Mouse (Mus musculus) lung, embryonic 14.5 days (tissue): ENCODE results near the gene Slc4a2. TPM values are rescaled to one million over a fixed set of nuclear protein-coding genes. Genes with fewer than 3 reads are reported as not detected.

Source experiments
- ATAC-seq: fragments of 200-750 bp; cut with Nextera tagmentation; 2 replicates; pipeline ENCODE4 v1.8.0; 2017; ENCODE audit warnings: mild to moderate bottlenecking, moderate TSS enrichment, moderate library complexity; ENCODE audit not compliant: insufficient read depth
- DNase-seq: peaks from one replicate; pipeline ENCODE4 v3.0.0-alpha.2; 2015
- H3K27ac ChIP-seq: fragments of 300-500 bp; sonication (generic); 2 replicates; pipeline ENCODE4 v1.5.1; 2014; ENCODE audit warnings: low read depth, mild to moderate bottlenecking, moderate library complexity
- H3K27me3 ChIP-seq: fragments of 300-500 bp; sonication (generic); 2 replicates; pipeline ENCODE4 v1.6.1; 2014; ENCODE audit warnings: low read length, control low read depth; ENCODE audit not compliant: insufficient read depth
- H3K36me3 ChIP-seq: fragments of 300-500 bp; sonication (generic); 2 replicates; pipeline ENCODE4 v1.6.1; 2014; ENCODE audit warnings: control low read depth; ENCODE audit not compliant: insufficient read depth
- H3K4me1 ChIP-seq: fragments of 300-500 bp; sonication (generic); 2 replicates; pipeline ENCODE4 v1.6.1; 2014; ENCODE audit warnings: antibody characterized with exemption, control low read depth; ENCODE audit not compliant: insufficient read depth
- H3K4me2 ChIP-seq: fragments of 300-500 bp; sonication (generic); 2 replicates; pipeline ENCODE4 v1.6.1; 2014; ENCODE audit warnings: mild to moderate bottlenecking
- H3K4me3 ChIP-seq: fragments of 300-500 bp; sonication (generic); 2 replicates; pipeline ENCODE4 v1.5.1; 2014; ENCODE audit warnings: low read depth, low read length
- H3K9ac ChIP-seq: fragments of 300-500 bp; sonication (generic); 2 replicates; pipeline ENCODE4 v1.6.1; 2014
- H3K9me3 ChIP-seq: fragments of 300-500 bp; sonication (generic); 2 replicates; pipeline ENCODE4 v1.6.1; 2016; ENCODE audit warnings: low read depth, low read length, control low read depth
- CTCF ChIP-seq: IDR thresholded peaks from 2 replicates; pipeline ENCODE4 v1.5.1; 2016; ENCODE audit warnings: antibody characterized with exemption, low read depth
- WGBS: fragments of 180-500 bp; shearing (Covaris S2); extraction: QIAGEN DNeasy Blood & Tissue Kit; methylation state at CpG from one replicate; pipeline ENCODE4 v1.1.7; 2014; 5-methylcytosine and 5-hydroxymethylcytosine counted together
- polyA plus RNA-seq: library from polyadenylated mRNA; unstranded; fragments of >200 nt; fragmentation: Nextera tagmentation; extraction: Ambion mirVana; gene quantifications from 2 replicates; pipeline ENCODE4 v1.2.1, GENCODE M21; 2014

The Slc4a2 gene
- polyA plus RNA-seq, 1 experiment from 2014 or later: 35.5 TPM

DNA sequence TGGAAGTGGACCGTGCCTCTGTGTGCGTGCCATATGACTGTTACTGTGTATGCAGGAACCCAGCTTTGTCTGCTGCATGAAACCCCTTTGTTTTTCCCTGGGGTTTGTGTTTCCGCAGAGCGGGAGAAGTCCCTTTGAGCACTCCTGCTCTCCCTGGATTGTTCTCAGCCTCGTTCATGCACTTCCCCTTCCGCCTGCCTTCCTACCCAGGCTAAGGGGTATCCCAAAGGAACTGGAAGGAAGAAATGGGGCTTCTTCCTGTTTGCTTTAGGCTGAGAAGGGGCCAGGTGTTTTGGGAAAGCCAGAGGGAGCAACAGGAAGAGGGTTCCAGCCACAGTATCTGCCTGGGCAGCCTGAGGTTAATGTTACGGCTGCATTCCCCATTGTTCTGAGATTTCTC lies 32.0 kb downstream of the Slc4a2 start:
- TF ChIP-seq CTCF: no peak
- Histone ChIP-seq H3K9me3 (no peaks in the 10 kb centered on the region), H3K4me2 (peak overlapping the region; percentile 96), H3K9ac (no peak overlapping the region), H3K27ac (peak overlapping the region; percentile 63; the same call in 1 of the 2 replicates), H3K27me3 (no peaks in the 10 kb centered on the region), H3K4me1 (peaks cover 25% of the 10 kb centered on the region), H3K36me3 (peaks cover 7% of the 10 kb centered on the region; the same call in 1 of the 2 replicates), H3K4me3 (no peak overlapping the region)
- ATAC-seq (no peak), DNase-seq (peak; percentile 32)
- WGBS: 72% methylated on average over 7 of the region's 7 CpGs

DNA sequence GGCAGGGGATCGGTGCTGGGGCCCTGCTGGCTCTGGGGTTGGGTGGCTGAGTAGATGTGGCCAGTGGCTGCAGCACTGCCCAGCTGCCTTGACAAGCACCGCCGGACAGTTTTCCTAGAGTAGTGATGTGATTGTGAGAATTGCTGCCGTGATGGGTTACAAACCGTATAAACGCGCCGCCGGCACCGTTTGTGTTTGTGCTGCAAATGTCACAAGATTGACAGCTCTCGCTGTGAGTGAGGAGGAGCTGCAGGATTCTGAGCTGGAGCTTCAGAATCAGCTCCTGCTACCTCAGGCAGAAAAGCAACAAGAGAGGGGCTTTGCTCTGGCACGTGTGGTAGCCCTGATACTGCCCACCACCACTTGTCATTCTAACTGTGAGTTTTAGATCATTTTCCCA lies 43.1 kb downstream of the Slc4a2 start:
- H3K9me3 ChIP-seq: no peaks in the 10 kb centered on the region
- no peaks in the 10 kb centered on the region for H3K27me3 ChIP-seq
- H3K36me3 ChIP-seq: peaks cover 6% of the 10 kb centered on the region; the same call in 1 of the 2 replicates
- no peak overlapping the region for H3K9ac ChIP-seq
- ATAC-seq (no peak), DNase-seq (no peak)
- 40% methylated on average over 12 of the region's 12 CpGs for WGBS
- no peak overlapping the region for H3K27ac ChIP-seq
- H3K4me3 ChIP-seq: no peak overlapping the region
- no peak overlapping the region for H3K4me2 ChIP-seq
- no peaks in the 10 kb centered on the region for H3K4me1 ChIP-seq
- TF ChIP-seq CTCF: no peak

DNA sequence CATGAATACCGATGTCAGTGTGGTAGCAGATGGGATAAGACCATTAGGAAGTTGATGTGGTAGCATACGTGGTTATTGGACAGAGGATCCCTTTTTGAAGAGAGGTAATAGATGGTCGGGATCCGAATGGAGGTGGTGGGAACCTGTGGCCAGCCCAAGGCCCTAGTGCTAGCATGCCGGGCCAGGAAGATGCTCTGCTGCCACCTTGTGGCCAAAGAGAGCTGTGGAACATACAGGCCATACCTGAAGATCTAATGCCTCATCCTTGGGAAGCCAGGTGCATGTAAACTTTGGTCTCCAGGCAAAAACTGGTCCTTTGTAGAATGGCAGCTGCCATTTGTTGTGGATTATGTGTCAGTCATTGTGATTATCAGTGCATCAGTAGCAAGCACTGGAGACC lies 47.0 kb downstream of the Slc4a2 start:
- peaks cover 14% of the 10 kb centered on the region; the same call in 1 of the 2 replicates for H3K27me3 ChIP-seq
- no peak; the same call in 1 of the 2 replicates for ATAC-seq
- no peak overlapping the region for H3K27ac ChIP-seq
- H3K9me3 ChIP-seq: no peaks in the 10 kb centered on the region
- no peak overlapping the region for H3K9ac ChIP-seq
- no peaks in the 10 kb centered on the region for H3K4me1 ChIP-seq
- no peak overlapping the region for H3K4me2 ChIP-seq
- peaks cover 6% of the 10 kb centered on the region; the same call in 1 of the 2 replicates for H3K36me3 ChIP-seq
- peak; percentile 91 for DNase-seq
- peak; percentile 95 for TF ChIP-seq CTCF
- 13% methylated on average over 5 of the region's 5 CpGs for WGBS
- H3K4me3 ChIP-seq: no peak overlapping the region

DNA sequence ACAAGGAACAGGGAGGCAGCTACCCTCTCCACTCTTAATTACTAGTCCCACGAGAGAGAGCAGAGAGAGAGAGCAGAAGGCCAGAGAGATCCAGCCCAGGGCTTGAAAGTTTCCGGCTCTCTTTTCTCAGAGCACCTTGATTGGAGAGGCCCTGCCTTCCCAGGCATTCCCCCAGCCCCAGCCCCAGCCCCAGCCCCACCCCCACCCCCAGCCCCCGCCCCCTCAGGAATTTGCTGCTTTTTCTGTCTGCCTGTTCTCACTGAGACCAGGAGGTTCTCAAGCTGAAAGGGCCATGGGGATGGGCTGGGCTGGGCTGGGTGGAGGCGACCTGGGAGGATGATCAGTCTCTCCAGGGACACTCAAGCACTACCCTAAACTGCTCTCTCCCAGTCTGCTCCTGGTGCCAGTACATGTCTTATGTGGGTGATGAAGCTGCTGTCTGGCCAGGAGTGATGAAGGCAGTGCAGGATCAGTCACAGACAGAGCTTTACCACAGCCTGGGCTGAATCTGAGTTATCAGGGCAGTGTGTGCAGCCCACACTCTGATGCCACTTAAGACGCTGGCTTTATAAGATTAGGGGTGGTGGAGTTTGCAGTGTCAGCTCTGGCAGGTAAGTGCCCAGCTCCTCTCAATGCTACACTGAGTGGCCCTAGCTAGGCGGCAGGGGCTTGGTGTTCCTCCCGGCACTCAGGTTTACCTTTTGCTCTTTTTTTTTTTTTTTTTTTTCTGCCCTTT lies 49.4 kb downstream of the Slc4a2 start:
- 32% methylated on average over 7 of the region's 7 CpGs for WGBS
- Histone ChIP-seq H3K4me3 (peak overlapping the region; percentile 6; the same call in 1 of the 2 replicates), H3K9ac (no peak overlapping the region), H3K36me3 (peaks cover 19% of the 10 kb centered on the region), H3K27ac (peak overlapping the region; percentile 78), H3K9me3 (no peaks in the 10 kb centered on the region), H3K27me3 (peaks cover 14% of the 10 kb centered on the region; the same call in 1 of the 2 replicates), H3K4me1 (no peaks in the 10 kb centered on the region), H3K4me2 (peak overlapping the region; percentile 80)
- ATAC-seq: peak; percentile 45
- DNase-seq: peak; percentile 59
- no peak for TF ChIP-seq CTCF

DNA sequence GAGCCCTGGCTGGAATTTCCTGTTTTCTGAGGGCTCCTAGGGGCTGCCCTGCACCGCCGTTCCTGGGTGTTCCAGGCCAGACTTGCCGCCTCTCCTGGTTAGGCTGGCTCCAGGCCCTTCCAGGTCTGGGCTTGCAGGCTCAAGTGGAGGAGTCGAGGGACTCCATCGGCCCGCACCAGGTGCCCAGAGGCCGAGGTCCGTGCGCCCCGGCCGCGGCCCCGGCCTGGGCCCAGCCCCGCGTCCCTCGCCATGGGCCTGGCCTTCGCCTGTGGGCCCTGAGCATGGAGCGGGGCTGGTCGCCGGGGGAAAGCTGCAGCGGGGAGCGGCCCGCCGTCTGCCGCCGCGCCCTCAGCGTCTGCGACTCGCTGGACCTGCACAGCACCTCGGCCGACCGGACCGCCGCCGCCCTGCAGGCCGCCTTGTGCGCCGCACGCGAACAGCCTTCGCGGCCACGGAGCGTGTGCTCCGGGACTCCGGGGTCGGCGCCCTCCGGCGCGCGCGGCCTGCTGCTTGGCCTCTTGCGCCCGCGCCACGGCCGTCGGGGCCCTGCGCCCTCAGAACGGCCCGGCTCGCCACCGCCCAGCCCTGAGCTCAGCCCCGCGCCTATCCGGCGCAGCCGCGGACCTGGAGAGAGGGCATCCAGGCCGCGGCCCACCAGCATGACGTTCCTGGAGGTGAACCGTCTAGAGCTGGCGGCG lies 50.5 kb downstream of the Slc4a2 start:
- Histone ChIP-seq H3K4me1 (no peaks in the 10 kb centered on the region), H3K9me3 (no peaks in the 10 kb centered on the region), H3K9ac (peak overlapping the region; percentile 61), H3K27ac (peak overlapping the region; percentile 80), H3K4me3 (peak overlapping the region; percentile 55), H3K4me2 (peak overlapping the region; percentile 80), H3K27me3 (peaks cover 14% of the 10 kb centered on the region; the same call in 1 of the 2 replicates), H3K36me3 (peaks cover 30% of the 10 kb centered on the region)
- no peak for TF ChIP-seq CTCF
- ATAC-seq: peak; percentile 68
- DNase-seq: peak; percentile 68
- WGBS: 5% methylated on average over 69 of the region's 77 CpGs

DNA sequence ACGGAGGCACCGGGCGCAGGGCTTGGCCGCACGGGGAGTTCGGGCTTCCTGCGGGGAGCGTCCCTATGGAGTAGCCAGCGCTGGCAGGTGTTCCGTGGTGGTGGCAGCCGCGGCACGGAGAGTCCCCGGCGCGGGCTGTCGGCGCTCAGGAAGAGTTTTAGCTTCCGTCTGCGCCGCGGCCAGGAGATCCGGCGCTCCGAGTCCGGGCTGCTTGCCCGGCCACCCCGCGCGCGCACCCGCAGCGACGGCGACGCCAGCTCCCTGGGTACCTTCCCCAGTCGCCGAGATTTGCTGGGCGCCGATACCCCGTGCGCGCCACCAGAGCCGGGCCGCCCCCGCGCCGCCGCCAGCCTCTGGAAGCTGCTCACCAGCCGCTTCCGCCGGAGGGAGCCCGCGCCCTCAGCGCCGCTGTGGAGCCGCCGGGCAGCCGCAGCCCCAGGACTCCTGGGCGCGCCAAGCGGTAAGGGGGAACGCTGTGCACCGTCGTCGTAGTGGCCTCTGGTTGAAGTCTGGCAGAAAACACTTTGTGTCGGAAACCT lies 51.2 kb downstream of the Slc4a2 start:
- Histone ChIP-seq H3K4me1 (no peaks in the 10 kb centered on the region), H3K27ac (peak overlapping the region; percentile 80), H3K4me3 (peak overlapping the region; percentile 55), H3K4me2 (peak overlapping the region; percentile 80), H3K9me3 (no peaks in the 10 kb centered on the region), H3K27me3 (peaks cover 14% of the 10 kb centered on the region; the same call in 1 of the 2 replicates), H3K36me3 (peaks cover 37% of the 10 kb centered on the region), H3K9ac (peak overlapping the region; percentile 61)
- DNase-seq (peak; percentile 74), ATAC-seq (peak; percentile 2; the same call in 1 of the 2 replicates)
- 5% methylated on average over 62 of the region's 67 CpGs for WGBS
- TF ChIP-seq CTCF: peak; percentile 20; the same call in 1 of the 2 replicates
